Mouse (Mus musculus) skeletal muscle tissue, adult 2 months (tissue): ENCODE data around the gene Mgat5.

ENCODE experiments used
- DNase-seq: peaks from one replicate; pipeline ENCODE4 v3.0.0-alpha.2; 2012; ENCODE audit warnings: low read depth, low spot score

The Mgat5 gene

DNA sequence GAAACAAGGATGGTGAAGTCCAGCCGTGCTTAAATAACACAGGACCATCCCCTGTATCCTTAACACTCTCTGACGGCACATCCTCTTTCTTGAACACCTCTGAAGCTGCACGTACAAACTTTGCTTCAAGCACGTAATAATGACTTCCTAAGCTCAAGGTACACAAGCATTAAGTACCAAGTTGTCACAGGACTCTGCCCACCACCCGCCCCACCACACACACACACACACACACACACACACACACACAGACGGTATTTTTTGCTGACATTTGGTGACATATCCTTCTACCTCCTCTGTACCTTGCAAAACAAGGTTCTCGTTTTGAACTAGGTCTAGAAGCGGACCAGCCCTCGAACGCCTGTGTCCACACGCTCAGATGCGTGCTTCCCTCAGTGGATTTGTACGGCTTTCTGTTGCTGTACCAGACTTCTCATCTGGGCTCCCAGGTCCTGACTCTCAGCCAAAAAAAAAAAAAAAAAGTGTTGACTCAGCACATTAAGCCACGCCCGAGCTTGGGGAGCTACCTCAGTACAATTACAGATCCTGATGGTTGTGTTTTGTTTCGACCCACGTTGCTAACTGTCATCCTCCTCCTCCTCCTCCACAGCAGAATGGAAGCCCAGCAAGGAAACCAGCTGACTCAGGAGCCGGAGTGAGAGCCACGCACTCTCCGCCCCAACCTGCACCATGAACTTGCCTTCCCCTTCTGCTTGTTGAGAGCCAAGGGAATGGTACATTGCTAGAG lies 101.4 kb downstream of the Mgat5 start:
- DNase-seq: no peak

DNA sequence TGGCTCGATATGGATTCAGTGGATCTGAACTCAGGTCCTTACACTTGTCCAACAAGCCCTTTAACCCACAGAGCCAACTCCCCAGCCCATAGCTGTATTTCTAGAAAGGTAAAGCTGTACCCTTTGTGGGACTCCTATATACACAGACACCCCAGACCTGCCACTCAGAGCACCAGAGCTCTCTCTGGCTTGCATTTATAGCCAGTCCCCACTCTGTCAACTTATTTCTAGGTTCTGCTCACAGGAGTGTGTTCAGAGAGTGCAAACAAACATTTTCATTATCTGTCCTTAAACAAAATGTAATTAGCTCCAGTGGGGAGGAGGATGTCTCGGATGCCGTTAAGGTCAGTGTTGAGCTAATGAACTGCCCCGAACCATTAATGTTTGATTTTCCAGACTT lies 102.5 kb downstream of the Mgat5 start:
- DNase-seq: no peak

DNA sequence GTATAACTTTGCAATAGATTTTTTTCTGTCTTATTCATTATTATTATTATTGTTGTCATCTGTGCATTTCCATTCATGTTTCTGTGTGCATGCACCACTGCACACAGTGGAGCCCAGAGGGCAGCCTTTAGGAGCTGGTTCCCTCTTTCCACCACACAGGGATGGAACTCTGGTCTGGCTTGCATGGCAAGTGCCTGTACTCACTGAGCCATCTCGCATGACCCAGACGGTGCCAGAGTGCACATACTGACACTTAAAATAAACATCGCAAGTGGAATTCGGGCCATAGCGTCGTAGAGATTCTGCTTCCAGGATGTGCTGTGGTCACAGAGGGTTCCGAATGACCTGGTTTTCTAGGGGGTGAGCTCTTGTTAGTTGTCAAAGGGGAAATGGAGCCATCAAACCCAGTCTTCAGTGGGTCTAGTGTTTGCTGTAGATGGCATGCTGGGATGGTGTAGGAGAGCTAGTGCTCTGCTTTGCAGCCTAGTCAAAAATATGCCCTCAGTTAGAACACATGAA lies 103.5 kb downstream of the Mgat5 start:
- peak; percentile 39 for DNase-seq

DNA sequence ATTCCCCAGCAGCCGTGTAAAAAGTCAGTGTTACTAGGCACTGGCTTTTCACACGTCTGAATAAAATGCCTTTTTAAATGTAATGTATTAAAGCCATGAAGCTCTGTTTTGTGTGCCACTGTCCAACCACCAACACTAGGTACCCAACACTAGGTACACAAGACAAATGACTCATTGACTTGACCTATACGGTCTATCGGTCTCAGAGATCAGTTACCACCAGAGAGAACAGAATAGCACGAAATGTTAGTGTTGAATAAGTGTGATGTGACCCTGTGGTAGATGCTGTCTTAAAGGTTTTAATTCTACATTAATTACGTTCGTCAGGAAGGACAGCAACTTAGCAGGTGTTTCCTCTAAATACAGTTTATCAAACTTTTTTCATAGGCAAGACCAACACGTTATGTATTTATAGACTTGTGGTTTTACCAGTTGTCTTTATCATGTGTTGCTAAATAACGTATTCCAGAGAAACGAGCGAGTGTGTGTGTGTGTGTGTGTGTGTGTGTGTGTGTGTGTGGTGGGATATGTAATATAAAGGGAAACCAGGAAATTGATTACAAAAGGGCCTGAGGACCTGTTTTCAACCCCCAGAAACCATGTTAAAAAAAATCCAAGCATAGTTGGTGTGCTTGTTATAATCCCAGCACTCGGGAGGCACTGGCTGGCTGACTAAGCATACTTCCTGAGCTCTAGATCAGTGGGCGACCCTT lies 104.3 kb downstream of the Mgat5 start:
- no peak for DNase-seq

DNA sequence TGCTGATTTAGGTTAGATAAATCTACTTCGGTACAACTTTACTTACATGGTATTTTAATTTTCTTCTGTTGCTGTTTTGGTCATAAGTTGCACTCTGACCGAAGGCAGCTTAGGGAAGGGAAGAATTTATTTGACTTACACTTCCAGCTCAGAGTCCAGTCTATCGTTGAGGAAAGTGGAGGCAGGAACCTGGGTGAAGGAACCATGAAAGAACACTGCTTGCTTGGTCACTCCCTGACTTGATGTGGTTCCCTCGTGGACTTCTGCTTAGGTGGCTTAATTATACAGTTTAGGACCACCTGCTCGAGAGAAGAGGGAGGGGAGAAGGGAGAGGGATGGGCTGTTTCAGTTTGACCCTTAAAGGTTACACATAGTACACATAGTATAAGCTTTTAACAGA lies 105.2 kb downstream of the Mgat5 start:
- no peak for DNase-seq

DNA sequence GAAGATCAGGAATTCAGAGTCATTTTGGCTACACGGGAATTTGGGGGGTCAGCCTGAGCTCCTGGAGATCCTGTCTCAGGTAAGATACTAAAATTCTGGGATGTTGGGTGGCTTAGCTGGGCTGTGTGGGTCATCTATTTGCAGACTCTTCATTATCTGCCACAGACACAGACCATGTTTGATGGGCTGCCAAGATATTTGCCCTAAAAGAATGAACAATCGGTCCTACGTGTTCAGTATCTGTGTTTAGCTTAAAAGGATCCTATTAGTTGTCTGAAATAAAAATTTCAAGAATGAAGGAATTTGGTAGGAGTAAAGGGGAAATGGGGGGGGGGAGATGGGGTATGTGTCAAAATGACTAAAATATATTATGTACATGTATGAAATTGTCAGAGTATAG lies 105.9 kb downstream of the Mgat5 start:
- DNase-seq: no peak

DNA sequence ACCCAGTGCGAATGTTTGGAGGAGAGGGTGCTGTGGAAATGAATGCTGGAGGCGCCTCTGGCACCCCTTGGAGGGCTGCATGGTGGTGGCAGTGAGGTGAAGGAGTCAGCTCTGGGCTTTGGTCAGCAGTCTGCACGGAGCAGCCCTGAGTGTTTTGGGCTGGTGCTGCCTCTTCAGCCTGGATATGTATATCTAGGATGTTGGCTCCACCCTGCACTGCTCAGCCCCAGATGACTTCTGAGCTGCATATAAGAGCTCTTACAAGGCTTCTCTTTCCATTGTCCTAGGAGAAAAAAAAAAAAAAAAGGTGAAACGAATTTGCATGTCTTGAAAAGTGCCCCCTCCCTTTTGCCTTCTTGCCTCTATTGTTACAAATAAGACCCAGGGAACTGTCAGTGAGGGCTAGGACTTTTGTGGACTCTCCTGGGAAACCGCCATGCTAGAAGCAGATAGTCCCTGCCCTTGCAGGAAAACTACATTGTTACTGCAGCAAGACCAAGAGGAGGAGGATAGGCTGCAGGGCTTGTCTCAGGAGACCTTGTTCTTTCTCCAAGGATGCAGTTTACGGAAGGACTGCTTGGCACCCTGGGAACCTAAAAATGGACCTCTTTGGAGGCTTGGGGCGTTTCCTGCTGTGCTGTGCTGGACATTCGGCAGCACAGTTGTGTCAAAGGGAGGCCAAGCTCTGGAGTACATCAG lies 109.0 kb downstream of the Mgat5 start:
- no peak for DNase-seq

DNA sequence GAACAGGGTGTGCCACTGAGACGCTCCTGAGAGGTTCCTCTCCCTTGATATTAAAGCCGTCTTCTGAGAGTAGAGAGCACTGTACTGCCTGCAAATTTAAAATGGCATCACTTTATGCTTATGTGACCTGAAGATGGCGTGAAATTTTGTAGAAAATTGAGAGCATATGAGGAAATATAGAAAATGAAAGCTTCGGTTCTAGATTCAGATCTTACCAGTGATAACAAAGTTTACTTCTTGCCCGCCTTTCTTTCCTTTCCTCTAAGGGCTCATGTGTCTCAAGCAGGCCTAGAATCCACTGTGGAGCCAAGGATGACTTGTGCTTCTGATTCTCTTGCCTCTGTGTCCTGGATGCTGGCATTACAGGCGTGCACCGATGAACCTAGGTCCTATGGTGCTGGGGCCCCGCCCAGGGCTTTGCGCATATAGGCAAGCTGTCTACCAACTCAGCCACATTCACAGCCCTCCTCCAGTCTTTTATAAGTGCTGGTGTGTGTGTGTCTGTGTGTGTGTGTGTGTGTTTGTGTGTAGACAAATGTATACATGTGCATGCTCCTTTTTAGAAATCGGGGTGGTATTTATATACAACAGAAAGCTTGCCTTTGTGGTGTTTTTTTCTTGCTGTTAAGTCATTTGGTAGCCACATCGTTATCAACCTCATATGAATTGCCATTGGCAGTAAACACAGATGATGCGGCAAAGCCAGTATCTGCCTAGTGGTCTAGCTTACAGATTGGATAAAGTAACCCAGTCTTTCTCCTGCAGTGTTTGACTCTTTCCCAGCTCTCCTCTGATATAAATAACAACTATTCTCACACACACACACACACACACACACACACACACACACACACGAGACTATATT lies 111.2 kb downstream of the Mgat5 start:
- no peak for DNase-seq

DNA sequence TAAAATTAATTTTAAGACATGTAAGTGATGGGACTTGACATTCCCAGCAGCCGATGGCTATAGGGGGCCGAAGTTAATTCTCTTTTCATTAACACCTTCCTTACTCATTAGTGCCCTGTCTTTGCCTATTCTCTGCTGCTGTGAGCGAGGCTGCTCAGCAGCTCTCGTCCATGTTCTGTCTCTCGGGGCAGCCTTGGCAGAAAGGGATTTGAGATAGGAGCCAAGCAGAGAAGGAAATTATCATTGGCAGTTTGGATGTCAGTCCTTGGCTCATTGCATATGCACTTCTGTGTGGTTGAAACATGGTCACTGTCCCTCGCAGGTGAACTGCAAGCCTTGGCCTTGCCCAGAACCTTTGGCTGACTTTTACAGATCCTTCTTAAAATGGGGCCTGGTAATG lies 111.8 kb downstream of the Mgat5 start:
- no peak for DNase-seq

DNA sequence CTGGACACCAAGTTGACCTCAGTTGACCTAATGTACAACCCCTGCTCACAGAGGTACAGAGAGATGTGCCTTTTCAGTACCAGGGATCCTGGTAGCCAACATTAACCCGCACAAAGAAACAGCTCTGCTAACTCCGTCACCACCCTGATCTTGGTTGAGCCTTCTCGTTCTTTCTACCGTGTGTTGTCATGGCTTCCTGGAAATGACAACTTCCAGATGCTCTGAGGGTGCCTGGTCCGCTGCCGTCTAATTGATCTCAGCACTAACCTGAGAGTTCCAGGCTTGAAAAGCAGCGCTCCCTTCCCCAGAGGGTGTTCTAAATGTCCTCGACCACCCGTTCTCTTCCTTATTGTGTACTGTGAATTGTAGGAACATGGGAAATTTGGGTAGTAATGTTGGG lies 112.7 kb downstream of the Mgat5 start:
- DNase-seq: no peak

DNA sequence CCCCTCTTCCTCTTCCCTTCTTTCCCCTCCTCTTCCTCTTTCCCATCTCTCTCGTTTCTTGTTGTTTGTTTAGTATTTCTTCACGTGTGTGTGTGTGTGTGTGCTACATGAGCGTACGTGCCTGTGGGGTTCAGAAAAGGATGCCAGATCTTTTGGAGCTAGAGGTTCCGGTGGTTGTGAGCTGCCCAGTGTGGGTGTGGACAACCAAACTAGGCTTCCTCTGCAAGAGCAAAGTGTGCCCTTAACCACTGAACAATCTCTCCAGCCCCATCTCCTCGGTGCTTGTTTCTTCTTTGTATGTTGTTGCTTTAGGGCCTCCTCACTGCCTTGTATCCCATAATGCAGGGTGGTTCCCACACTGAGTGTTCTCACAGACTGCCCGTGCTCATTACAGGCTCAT lies 113.7 kb downstream of the Mgat5 start:
- no peak for DNase-seq

DNA sequence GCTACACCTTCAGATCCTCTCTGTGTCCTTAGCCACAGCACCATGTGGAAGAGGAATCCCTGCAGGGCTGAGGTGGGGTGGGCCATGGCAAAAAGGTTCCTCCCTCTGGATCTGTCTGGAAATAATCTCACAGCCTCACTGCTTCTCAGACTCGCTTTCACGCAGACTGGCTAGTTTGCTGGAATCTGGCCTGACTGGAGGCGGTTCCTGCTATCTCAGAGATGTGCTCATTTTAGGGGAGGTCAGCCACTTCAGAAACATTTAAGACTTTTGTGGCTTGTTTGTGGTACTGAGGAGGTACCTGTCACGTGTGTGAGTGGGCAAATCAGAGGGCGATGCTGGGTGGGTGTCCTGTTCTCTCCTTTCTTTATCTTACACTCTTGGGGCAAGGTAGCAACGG lies 115.0 kb downstream of the Mgat5 start:
- no peak for DNase-seq

DNA sequence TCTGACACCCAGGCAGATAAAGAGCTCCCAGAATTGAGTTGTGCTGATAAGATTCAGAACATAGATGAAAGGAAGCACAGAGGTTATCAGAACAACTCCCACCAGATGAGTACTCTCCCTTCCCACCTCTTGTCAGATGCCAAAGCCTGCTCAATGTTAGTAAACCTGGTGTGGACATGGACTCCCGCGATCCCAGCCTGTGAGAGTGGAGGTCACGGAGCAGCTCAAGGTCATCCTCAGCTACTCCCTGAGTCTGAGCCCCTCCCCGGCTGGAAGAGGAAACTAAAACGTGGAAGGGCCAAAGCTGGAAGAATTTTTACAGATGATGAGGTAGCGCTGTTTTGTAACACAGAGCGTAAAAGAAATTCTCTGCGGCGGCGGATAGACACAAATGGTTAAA lies 116.1 kb downstream of the Mgat5 start:
- no peak for DNase-seq

DNA sequence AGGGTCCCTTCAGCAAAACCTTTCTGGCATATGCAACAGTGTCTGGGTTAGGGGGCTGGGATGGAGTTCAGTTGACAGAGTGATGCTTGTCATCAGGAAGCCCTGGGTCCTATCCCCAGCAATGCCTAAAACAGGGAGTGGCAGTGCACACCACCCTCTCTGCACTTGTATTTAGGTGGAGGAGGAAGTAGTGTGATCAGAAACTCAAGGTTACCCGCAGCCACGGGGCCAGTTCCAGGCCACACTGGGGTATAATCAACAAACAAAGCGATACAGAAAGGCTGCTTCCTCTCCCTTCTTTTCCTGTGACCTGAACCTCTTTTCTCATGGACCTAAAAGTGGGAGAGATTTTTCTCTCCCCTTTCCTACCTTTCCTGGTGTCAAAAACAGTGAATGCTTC lies 116.8 kb downstream of the Mgat5 start:
- DNase-seq: no peak

DNA sequence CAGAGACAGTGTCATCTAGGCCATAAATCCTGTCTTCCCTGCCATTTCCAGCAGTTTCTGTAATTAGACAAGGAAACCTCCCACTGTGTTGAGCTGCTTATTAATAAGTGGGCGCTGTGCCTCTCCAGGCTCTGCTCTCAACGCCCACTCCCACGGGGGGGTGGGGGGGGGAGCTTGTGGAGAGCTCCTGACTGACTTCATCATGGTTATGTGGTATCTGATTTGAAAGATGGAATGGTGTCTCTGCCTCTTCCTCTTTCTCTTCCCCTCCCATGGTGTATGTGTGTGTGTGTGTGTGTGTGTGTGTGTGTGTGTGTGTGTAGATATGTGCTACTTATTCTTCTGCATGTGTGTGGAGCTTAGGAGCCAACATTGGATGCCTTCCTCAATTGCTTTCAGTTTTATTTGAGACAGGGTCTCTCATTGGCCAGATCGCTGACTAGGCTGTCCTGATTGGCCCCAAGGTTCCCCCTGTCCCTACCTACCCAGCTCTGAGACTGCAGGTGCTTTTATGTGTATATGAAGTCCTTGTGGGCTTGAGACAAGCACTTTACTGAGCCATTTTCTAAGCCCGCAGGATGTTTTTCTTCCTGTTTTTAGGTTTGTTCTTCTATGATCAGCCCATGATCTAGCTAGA lies 117.5 kb downstream of the Mgat5 start:
- no peak for DNase-seq

DNA sequence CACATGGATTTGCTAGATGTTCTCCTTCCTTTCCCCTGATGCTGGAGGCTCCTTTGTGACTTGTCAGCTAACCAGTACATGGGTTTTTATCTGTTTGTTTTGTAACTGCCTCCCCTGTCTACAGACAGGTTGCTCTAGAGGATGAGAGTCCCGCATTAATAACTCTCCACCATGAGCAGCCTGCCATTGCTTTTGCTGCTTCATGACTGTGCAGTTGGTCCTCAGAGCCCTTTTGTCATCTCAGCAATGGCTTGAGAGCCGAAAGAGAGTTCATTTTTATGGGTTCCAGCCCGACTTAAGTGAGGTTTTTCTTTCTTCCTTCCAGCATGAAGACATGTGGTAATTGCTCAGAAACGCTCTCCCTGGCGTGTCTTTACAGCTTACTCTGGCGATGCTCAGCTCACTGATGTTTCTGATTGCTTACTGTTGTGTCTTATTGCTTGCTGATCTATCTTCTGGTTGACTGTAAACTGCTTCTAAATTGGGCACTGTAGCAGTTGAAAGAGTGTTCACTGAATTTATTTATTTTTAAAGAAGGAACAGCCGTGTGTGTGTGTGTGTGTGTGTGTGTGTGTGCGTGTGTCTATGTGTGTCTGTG lies 120.9 kb downstream of the Mgat5 start:
- no peak for DNase-seq

DNA sequence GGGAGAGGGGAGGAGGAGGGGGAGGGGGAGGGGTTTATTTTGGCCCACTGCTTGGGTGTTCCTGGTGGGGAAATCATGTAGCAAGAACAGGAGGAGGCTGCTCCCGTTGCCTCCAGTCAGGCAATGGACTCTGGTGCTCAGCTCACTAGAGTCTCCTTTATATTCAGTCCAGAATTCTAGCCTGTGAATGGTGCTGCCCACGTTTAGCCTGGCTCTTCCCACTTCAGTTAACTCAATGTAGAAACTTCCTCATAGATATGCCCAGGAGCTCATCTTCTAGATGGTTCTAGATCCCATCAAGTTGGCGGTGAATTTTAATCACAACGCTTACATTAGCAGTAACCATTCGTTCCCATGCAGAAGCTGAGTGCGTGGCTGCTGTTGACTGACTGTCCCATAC lies 123.0 kb downstream of the Mgat5 start:
- no peak for DNase-seq

DNA sequence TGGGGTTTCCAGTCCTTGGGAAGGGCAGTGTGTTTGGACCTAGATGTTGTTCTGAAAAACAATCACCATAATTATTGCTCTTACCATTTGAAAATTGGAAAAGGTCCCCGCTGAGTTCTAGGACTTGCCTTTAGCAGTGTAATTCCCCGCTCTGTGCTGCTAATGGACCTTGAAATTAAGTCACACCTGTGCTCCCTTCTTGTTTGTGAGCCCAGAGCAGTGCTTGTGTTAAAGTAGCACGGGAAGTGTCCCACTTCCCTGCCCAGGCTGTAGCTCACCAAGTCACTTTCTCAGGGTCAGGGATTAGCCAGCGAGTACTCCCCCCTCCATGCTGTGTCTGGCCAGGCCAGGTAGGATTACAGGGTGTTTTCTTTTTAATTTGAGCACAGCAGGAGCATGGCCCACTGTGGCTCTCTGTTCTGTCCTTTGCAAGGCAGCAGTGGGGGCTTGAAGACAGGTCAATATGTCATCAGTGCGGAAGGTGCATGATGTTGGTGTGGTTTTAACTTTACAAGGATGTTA lies 123.6 kb downstream of the Mgat5 start:
- no peak for DNase-seq

DNA sequence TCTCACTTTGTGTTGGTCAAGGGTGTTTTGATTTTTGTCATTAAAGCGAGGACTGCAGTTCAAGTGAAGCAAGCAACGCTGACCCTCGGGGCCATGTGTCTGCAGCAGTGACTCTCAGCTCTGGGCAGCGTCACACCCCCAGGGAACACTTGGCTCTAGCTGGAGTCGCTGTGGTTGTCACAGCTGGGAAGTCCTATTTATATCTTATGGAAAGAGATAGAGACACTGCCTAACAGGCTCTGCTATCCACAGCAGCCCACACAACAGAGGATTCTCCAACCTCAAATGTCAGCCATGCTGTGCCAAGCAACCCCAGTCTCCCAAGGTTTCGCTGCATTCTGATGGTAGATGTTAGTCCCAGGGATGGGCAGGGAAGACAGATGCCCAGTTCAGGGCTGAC lies 125.0 kb downstream of the Mgat5 start:
- peak; percentile 17 for DNase-seq

DNA sequence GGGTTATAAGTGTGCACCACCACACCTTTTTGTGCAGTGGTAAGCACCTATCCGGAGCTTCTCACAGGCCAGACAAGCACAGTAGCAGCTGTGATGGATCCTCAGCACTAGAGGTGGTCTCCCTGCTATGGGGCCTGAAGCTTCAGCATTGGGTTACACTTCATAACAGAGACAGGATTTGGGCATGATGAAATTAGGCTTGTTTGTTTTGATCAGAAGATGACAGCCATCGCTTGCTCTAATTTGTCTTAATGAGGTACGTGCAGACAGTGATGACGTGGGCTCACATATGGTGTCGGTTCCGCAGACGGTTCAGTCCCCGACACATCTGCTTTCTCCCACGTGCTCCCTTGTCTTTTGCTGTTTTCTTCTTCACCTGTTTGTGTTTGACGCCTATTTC lies 132.9 kb downstream of the Mgat5 start:
- no peak for DNase-seq
